Mouse (Mus musculus): ENCODE measurements around the gene Smyd3.

- TF ChIP-seq CTCF (IDR thresholded peaks at IDR 0.05; ENCODE audit: borderline replicate concordance, extremely low read depth, insufficient read depth, insufficient read length) = no peak
- no peak for TF ChIP-seq POLR2A (IDR thresholded peaks at IDR 0.05; ENCODE audit: borderline replicate concordance, extremely low read depth, insufficient read depth, insufficient read length, poor library complexity, severe bottlenecking)
Observed at GRCm38 (mm10) chr1:179136461-179137144, 381.2 kb downstream of the Smyd3 start.
